In the genomic region with DNA sequence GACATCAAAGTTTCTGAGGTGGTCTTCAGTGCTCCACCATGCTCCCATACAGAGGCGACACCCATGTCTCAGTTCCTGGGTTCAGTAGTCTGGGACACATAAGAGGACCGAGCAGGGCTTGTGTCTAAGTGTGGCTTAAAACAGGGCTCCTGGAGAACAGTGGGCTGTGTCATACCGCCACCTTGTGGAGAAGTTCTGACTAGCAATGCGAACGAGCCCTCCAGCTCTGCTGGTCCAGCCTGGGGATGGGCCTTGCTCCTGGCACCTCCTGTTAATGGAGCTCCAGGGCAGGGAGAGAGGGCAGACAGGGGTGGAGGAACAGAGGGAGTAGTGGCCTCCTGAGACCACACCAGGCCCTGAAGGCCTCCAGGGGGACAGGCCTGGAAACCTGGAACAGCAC, we compare ENCODE assay signal across 8 mouse cellular contexts. TPM values are rescaled to one million over a fixed set of nuclear protein-coding genes. Genes with fewer than 3 reads are reported as not detected.
DNase-seq lines count a peak whose midpoint lies in the region; ATAC-seq lines count a peak whose summit lies in the region.

No protein-coding gene starts in this region.

- peak; percentile 91 for DNase-seq in ZHBTc4 (ENCODE audit: low read depth, low spot score)
- DNase-seq in cerebellum, postnatal 25 days, result peak; percentile 92 to 93
- peak; percentile 89 to 93 for DNase-seq in frontal cortex, postnatal 36 days (ENCODE audit: low spot score in 2 of 2)
- peak; percentile 91 for DNase-seq in hindlimb bud, embryonic 11.5 days (ENCODE audit: extremely low spot score, low read depth, low spot score)
- DNase-seq in left cerebral cortex, adult 18-20 months (ENCODE audit: low spot score in 2 of 2), result peak; percentile 88 to 90
- peak; percentile 87 for DNase-seq in right cerebral cortex, postnatal 14 days
- DNase-seq in urinary bladder, postnatal 14 days (ENCODE audit: low spot score), result peak; percentile 87

- ATAC-seq in megakaryocyte-erythroid progenitor cell, adult 5-6 weeks (replicated peaks; ENCODE audit: low FRiP score, low TSS enrichment, poor library complexity, severe bottlenecking), result peak; percentile 77

RNA-seq across cellular contexts. Expression of gene Myl2, which starts 11.8 kb away (rescaled TPM):
- 1 to 10 TPM; 1.3 to 2.0 TPM for total RNA-seq in left cerebral cortex, adult 18-20 months (2021)
- not detected in 2 replicates for total RNA-seq in megakaryocyte-erythroid progenitor cell, adult 5-6 weeks (2014; fragmentation: Nextera tagmentation)
- not detected in 2 replicates for total RNA-seq in megakaryocyte-erythroid progenitor cell, adult 5-6 weeks (2017)

RNA-seq across cellular contexts. Expression of gene Cux2, which starts 39.0 kb away (rescaled TPM):
- total RNA-seq in left cerebral cortex, adult 18-20 months (2021), result 100 to 1,000 TPM; 192 to 210 TPM
- total RNA-seq in megakaryocyte-erythroid progenitor cell, adult 5-6 weeks (2014; fragmentation: Nextera tagmentation), result not detected in 2 replicates
- not detected in 2 replicates for total RNA-seq in megakaryocyte-erythroid progenitor cell, adult 5-6 weeks (2017)

RNA-seq across cellular contexts. Expression of gene Ccdc63, which starts 51.7 kb away (rescaled TPM):
- total RNA-seq in left cerebral cortex, adult 18-20 months (2021), result under 1 TPM; 0.82 to 0.84 TPM
- total RNA-seq in megakaryocyte-erythroid progenitor cell, adult 5-6 weeks (2014; fragmentation: Nextera tagmentation), result 0.96 and 1.4 TPM in 2 replicates
- total RNA-seq in megakaryocyte-erythroid progenitor cell, adult 5-6 weeks (2017), result not detected in 2 replicates

Comparison
In these comparisons a context has a peak if more than half of its experiments do, and no peak if none do; other contexts are left out.
1. Peak in every context shown above with its lines: DNase-seq and ATAC-seq.
2. RNA of gene Cux2, which starts 39.0 kb away (total RNA-seq): 192 to 210 TPM in left cerebral cortex, adult 18-20 months; not detected in megakaryocyte-erythroid progenitor cell, adult 5-6 weeks; every median in the first group is over 100 times any median in the second.